Mouse (Mus musculus) liver, adult 2 months (tissue): ENCODE data around the gene Il17c.

Experiments used
- CTCF ChIP-seq: fragments of 200-500 bp; IDR thresholded peaks from 2 replicates; pipeline ENCODE4 v1.5.1; 2011; ENCODE audit warnings: low read depth, low read length, control low read depth
- POLR2A ChIP-seq: fragments of 200-500 bp; IDR thresholded peaks from 2 replicates; pipeline ENCODE4 v1.6.1; 2011; ENCODE audit warnings: low read length, control low read depth; ENCODE audit not compliant: insufficient read depth; ENCODE audit errors: extremely low read depth

DNA sequence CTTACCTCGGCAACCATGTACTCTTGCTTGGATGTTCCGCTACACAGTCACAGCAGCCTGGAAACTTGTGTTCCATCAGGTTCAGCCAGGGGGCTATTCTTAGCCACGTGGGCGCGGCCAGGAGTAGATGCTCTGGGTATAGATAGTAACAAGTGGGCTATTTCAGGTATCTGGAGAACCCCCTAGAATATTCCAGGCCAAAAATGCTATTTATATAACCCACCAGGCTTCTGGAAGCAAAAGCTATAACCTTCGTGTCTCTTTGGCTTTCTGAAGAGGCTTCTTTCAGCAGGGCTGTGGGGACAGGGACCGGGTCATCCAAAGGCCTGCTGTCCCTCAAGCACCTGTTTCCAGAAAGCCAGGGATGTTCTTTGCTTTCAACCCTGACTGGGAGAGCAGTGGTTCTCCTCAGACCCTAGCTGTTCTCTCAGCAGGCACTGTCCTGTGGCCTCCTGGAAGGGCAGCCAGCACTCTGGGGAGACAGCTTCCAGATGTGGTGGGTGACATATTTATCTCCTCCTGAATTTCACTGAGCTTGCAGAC is 29.4 kb downstream of the Il17c start:
- TF ChIP-seq CTCF (no peak), POLR2A (no peak)
